Mouse (Mus musculus) kidney, embryonic 14.5 days (tissue): ENCODE measurements around the gene Adipor2. TPM values are rescaled to one million over a fixed set of nuclear protein-coding genes. Genes with fewer than 3 reads are reported as not detected.

Source experiments
- ATAC-seq: fragments of 200-750 bp; cut with Nextera tagmentation; 2 replicates; pipeline ENCODE4 v1.8.0; 2017; ENCODE audit warnings: moderate number of reproducible peaks, mild to moderate bottlenecking, moderate TSS enrichment, moderate library complexity; ENCODE audit not compliant: low FRiP score, low TSS enrichment
- H3K27ac ChIP-seq: fragments of 300-500 bp; sonication (generic); 2 replicates; pipeline ENCODE4 v1.5.1; 2014; ENCODE audit warnings: low read depth, mild to moderate bottlenecking, low read length, moderate library complexity, mixed read lengths
- H3K27me3 ChIP-seq: fragments of 300-500 bp; sonication (generic); 2 replicates; pipeline ENCODE4 v1.6.1; 2014; ENCODE audit warnings: mild to moderate bottlenecking, low read length; ENCODE audit not compliant: control insufficient read depth, insufficient read depth
- H3K36me3 ChIP-seq: fragments of 300-500 bp; sonication (generic); 2 replicates; pipeline ENCODE4 v1.6.1; 2014; ENCODE audit warnings: low read length, mixed read lengths; ENCODE audit not compliant: control insufficient read depth, insufficient read depth
- H3K4me1 ChIP-seq: fragments of 300-500 bp; sonication (generic); 2 replicates; pipeline ENCODE4 v1.6.1; 2014; ENCODE audit warnings: low read length, mixed read lengths; ENCODE audit not compliant: control insufficient read depth, insufficient read depth
- H3K4me2 ChIP-seq: fragments of 300-500 bp; sonication (generic); replicated peaks from 2 replicates; pipeline ENCODE4 v1.6.1; 2014; ENCODE audit warnings: low read depth, mild to moderate bottlenecking, low read length
- H3K4me3 ChIP-seq: fragments of 300-500 bp; sonication (generic); 2 replicates; pipeline ENCODE4 v1.5.1; 2014; ENCODE audit warnings: mild to moderate bottlenecking, low read length
- H3K9ac ChIP-seq: fragments of 300-500 bp; sonication (generic); 2 replicates; pipeline ENCODE4 v1.6.1; 2014; ENCODE audit warnings: low read depth, mild to moderate bottlenecking, low read length, moderate library complexity
- H3K9me3 ChIP-seq: fragments of 300-500 bp; sonication (generic); 2 replicates; pipeline ENCODE4 v1.6.1; 2016; ENCODE audit warnings: low read length; ENCODE audit not compliant: control insufficient read depth
- WGBS: fragments of 180-500 bp; shearing (Covaris S2); extraction: QIAGEN DNeasy Blood & Tissue Kit; methylation state at CpG from one replicate; pipeline ENCODE4 v1.1.7; 2014; 5-methylcytosine and 5-hydroxymethylcytosine counted together
- polyA plus RNA-seq: library from polyadenylated mRNA; unstranded; fragments of >200 nt; fragmentation: Nextera tagmentation; extraction: Ambion mirVana; gene quantifications from 2 replicates; pipeline ENCODE4 v1.2.1, GENCODE M21; 2014

Adipor2 gene
- polyA plus RNA-seq, 1 experiment from 2014 or later: 33.4 TPM

GRCm38 (mm10) chr6:119351656-119352055 lies 65.8 kb downstream of the Adipor2 start:
- ATAC-seq: no peak
- no peak overlapping the region for H3K27ac ChIP-seq
- H3K4me3 ChIP-seq: no peak overlapping the region
- H3K4me2 ChIP-seq: no peak overlapping the region
- H3K27me3 ChIP-seq: no peaks in the 10 kb centered on the region
- no peaks in the 10 kb centered on the region for H3K4me1 ChIP-seq
- WGBS: 78% methylated on average over 8 of the region's 8 CpGs
- no peaks in the 10 kb centered on the region for H3K9me3 ChIP-seq
- H3K9ac ChIP-seq: no peak overlapping the region
- peaks cover 30% of the 10 kb centered on the region for H3K36me3 ChIP-seq

- no peak overlapping the region for H3K27ac ChIP-seq
- H3K4me1 ChIP-seq: no peaks in the 10 kb centered on the region
- no peak overlapping the region for H3K4me3 ChIP-seq
- H3K9me3 ChIP-seq: no peaks in the 10 kb centered on the region
- WGBS: 89% methylated on average over 9 of the region's 9 CpGs
- H3K9ac ChIP-seq: no peak overlapping the region
- H3K36me3 ChIP-seq: peaks cover 24% of the 10 kb centered on the region
- no peaks in the 10 kb centered on the region for H3K27me3 ChIP-seq
- ATAC-seq: no peak
- H3K4me2 ChIP-seq: no peak overlapping the region
Observed at GRCm38 (mm10) chr6:119350703-119351198, 66.8 kb downstream of the Adipor2 start.

- Histone ChIP-seq H3K4me2 (no peak overlapping the region), H3K36me3 (peaks cover under 1% of the 10 kb centered on the region; the same call in 1 of the 2 replicates), H3K27me3 (no peaks in the 10 kb centered on the region), H3K4me1 (no peaks in the 10 kb centered on the region), H3K4me3 (no peak overlapping the region), H3K27ac (no peak overlapping the region), H3K9ac (no peak overlapping the region), H3K9me3 (no peaks in the 10 kb centered on the region)
- 0% methylated on average over 1 of the region's 1 CpGs for WGBS
- ATAC-seq: no peak
Observed at GRCm38 (mm10) chr6:119348234-119348633, 69.3 kb downstream of the Adipor2 start.

GRCm38 (mm10) chr6:119347813-119348212 lies 69.7 kb downstream of the Adipor2 start:
- Histone ChIP-seq H3K9ac (no peak overlapping the region), H3K4me3 (no peak overlapping the region), H3K36me3 (no peaks in the 10 kb centered on the region), H3K4me1 (no peaks in the 10 kb centered on the region), H3K4me2 (no peak overlapping the region), H3K9me3 (no peaks in the 10 kb centered on the region), H3K27me3 (no peaks in the 10 kb centered on the region), H3K27ac (no peak overlapping the region)
- no peak for ATAC-seq
- WGBS: 79% methylated on average over 5 of the region's 5 CpGs

GRCm38 (mm10) chr6:119346257-119346656 lies 71.2 kb downstream of the Adipor2 start:
- WGBS: 52% methylated on average over 10 of the region's 10 CpGs
- no peak for ATAC-seq
- H3K9me3 ChIP-seq: no peaks in the 10 kb centered on the region
- no peaks in the 10 kb centered on the region for H3K36me3 ChIP-seq
- no peak overlapping the region for H3K9ac ChIP-seq
- H3K27ac ChIP-seq: no peak overlapping the region
- no peaks in the 10 kb centered on the region for H3K4me1 ChIP-seq
- no peaks in the 10 kb centered on the region for H3K27me3 ChIP-seq
- no peak overlapping the region for H3K4me3 ChIP-seq
- no peak overlapping the region for H3K4me2 ChIP-seq

GRCm38 (mm10) chr6:119341409-119341808 lies 76.1 kb downstream of the Adipor2 start:
- Histone ChIP-seq H3K9ac (no peak overlapping the region), H3K4me1 (no peaks in the 10 kb centered on the region), H3K27me3 (no peaks in the 10 kb centered on the region), H3K27ac (no peak overlapping the region), H3K9me3 (no peaks in the 10 kb centered on the region), H3K4me2 (no peak overlapping the region), H3K4me3 (no peak overlapping the region), H3K36me3 (no peaks in the 10 kb centered on the region)
- no peak for ATAC-seq

- no peaks in the 10 kb centered on the region for H3K9me3 ChIP-seq
- H3K27ac ChIP-seq: no peak overlapping the region
- H3K9ac ChIP-seq: no peak overlapping the region
- H3K36me3 ChIP-seq: no peaks in the 10 kb centered on the region
- no peaks in the 10 kb centered on the region; the same call in 1 of the 2 replicates for H3K4me1 ChIP-seq
- no peak overlapping the region for H3K4me3 ChIP-seq
- no peak overlapping the region for H3K4me2 ChIP-seq
- no peaks in the 10 kb centered on the region for H3K27me3 ChIP-seq
- 39% methylated on average over 11 of the region's 11 CpGs for WGBS
- ATAC-seq: no peak
Observed at GRCm38 (mm10) chr6:119338121-119338912, 79.2 kb downstream of the Adipor2 start.

GRCm38 (mm10) chr6:119337287-119337686 lies 80.2 kb downstream of the Adipor2 start:
- no peak overlapping the region for H3K4me2 ChIP-seq
- H3K36me3 ChIP-seq: no peaks in the 10 kb centered on the region
- peaks cover 5% of the 10 kb centered on the region; the same call in 1 of the 2 replicates for H3K4me1 ChIP-seq
- ATAC-seq: no peak
- H3K9me3 ChIP-seq: no peaks in the 10 kb centered on the region
- 79% methylated on average over 3 of the region's 3 CpGs for WGBS
- H3K27me3 ChIP-seq: no peaks in the 10 kb centered on the region
- no peak overlapping the region for H3K4me3 ChIP-seq
- H3K9ac ChIP-seq: no peak overlapping the region
- no peak overlapping the region for H3K27ac ChIP-seq

- no peak overlapping the region for H3K4me2 ChIP-seq
- H3K4me3 ChIP-seq: no peak overlapping the region
- H3K9ac ChIP-seq: no peak overlapping the region
- H3K27ac ChIP-seq: no peak overlapping the region
- ATAC-seq: no peak
- no peaks in the 10 kb centered on the region for H3K36me3 ChIP-seq
- H3K27me3 ChIP-seq: peaks cover 5% of the 10 kb centered on the region; the same call in 1 of the 2 replicates
- WGBS: 83% methylated on average over 7 of the region's 7 CpGs
- no peaks in the 10 kb centered on the region for H3K9me3 ChIP-seq
- peaks cover 5% of the 10 kb centered on the region; the same call in 1 of the 2 replicates for H3K4me1 ChIP-seq
Observed at GRCm38 (mm10) chr6:119336124-119336523, 81.4 kb downstream of the Adipor2 start.
